Mouse (Mus musculus) liver, embryonic 14.5 days (tissue): ENCODE results near the gene Ptgr2. TPM values are rescaled to one million over a fixed set of nuclear protein-coding genes. Genes with fewer than 3 reads are reported as not detected.
A peak's percentile ranks its signal among the peaks of the same experiment; 100 is the strongest.

Experiments
- ATAC-seq: fragments of 200-750 bp; cut with Nextera tagmentation; 2 replicates; pipeline ENCODE4 v1.8.0; 2017; ENCODE audit warnings: moderate number of reproducible peaks, mild to moderate bottlenecking, moderate library complexity; ENCODE audit not compliant: insufficient read depth
- DNase-seq, 3 experiments: peaks; one replicate each; pipeline ENCODE4 v3.0.0-alpha.2; 2012 to 2013; ENCODE audit warnings: low read depth in 3 of 3, low spot score in 3 of 3
- H3K27ac ChIP-seq: fragments of 300-500 bp; sonication (generic); 2 replicates; pipeline ENCODE4 v1.5.1; 2014; ENCODE audit warnings: moderate library complexity, mild to moderate bottlenecking, control low read depth, inconsistent platforms
- H3K27me3 ChIP-seq: fragments of 300-500 bp; sonication (generic); 2 replicates; pipeline ENCODE4 v1.6.1; 2014; ENCODE audit warnings: mild to moderate bottlenecking, low read length, moderate library complexity; ENCODE audit not compliant: control insufficient read depth, insufficient read depth
- H3K36me3 ChIP-seq: fragments of 300-500 bp; sonication (generic); replicated peaks from 2 replicates; pipeline ENCODE4 v1.6.1; 2014; ENCODE audit warnings: low read depth; ENCODE audit not compliant: control insufficient read depth, insufficient read depth
- H3K4me1 ChIP-seq, 2 experiments: fragments of 200-500 bp in 1 of 2; fragments of 300-500 bp in 1 of 2; sonication (generic) in 1 of 2; replicated peaks; 2 replicates each; pipeline ENCODE4 v1.6.1; 2012 to 2014; ENCODE audit warnings: antibody characterized with exemption in 1 of 2, inconsistent platforms in 1 of 2, low read length in 1 of 2; ENCODE audit not compliant: control insufficient read depth in 2 of 2, insufficient read depth in 2 of 2
- H3K4me2 ChIP-seq: fragments of 300-500 bp; sonication (generic); 2 replicates; pipeline ENCODE4 v1.6.1; 2014; ENCODE audit warnings: low read depth, mild to moderate bottlenecking, control low read depth, moderate library complexity
- H3K4me3 ChIP-seq, 2 experiments: fragments of 200-500 bp in 1 of 2; fragments of 300-500 bp in 1 of 2; sonication (generic) in 1 of 2; 2 replicates each; pipeline ENCODE4 v1.5.1; 2012 to 2014; ENCODE audit warnings: low read depth in 2 of 2, low read length in 2 of 2, mild to moderate bottlenecking in 2 of 2, control low read depth in 1 of 2, inconsistent platforms in 1 of 2, moderate library complexity in 1 of 2; ENCODE audit not compliant: insufficient read depth in 1 of 2
- H3K9ac ChIP-seq: fragments of 300-500 bp; sonication (generic); replicated peaks from 2 replicates; pipeline ENCODE4 v1.6.1; 2014; ENCODE audit warnings: mild to moderate bottlenecking, control low read depth, moderate library complexity
- H3K9me3 ChIP-seq: fragments of 300-500 bp; sonication (generic); 2 replicates; pipeline ENCODE4 v1.6.1; 2016; ENCODE audit warnings: low read length, mixed read lengths; ENCODE audit not compliant: control insufficient read depth
- CTCF ChIP-seq: IDR thresholded peaks from 2 replicates; pipeline ENCODE4 v1.5.1; 2016; ENCODE audit warnings: antibody characterized with exemption, low read depth, control low read depth
- EP300 ChIP-seq: IDR thresholded peaks from 2 replicates; pipeline ENCODE4 v1.6.1; 2016; ENCODE audit warnings: antibody characterized with exemption, low read depth
- WGBS: fragments of 180-500 bp; shearing (Covaris S2); extraction: QIAGEN DNeasy Blood & Tissue Kit; methylation state at CpG from one replicate; pipeline ENCODE4 v1.1.7; 2014; ENCODE audit not compliant: insufficient replicate concordance; 5-methylcytosine and 5-hydroxymethylcytosine counted together
- polyA plus RNA-seq, 2 experiments: library from polyadenylated mRNA; depleted of rRNA in 1 of 2; stranded (reverse) in 1 of 2; unstranded in 1 of 2; fragments of >200 nt; fragmentation: Nextera tagmentation in 1 of 2; extraction: Ambion mirVana in 1 of 2; gene quantifications; 2 replicates each; pipeline versions ENCODE4 v1.2.1 to v1.2.3; 2012 to 2014

The Ptgr2 gene
- polyA plus RNA-seq, 2 experiments, result 13.3 to 22.9 TPM

DNA sequence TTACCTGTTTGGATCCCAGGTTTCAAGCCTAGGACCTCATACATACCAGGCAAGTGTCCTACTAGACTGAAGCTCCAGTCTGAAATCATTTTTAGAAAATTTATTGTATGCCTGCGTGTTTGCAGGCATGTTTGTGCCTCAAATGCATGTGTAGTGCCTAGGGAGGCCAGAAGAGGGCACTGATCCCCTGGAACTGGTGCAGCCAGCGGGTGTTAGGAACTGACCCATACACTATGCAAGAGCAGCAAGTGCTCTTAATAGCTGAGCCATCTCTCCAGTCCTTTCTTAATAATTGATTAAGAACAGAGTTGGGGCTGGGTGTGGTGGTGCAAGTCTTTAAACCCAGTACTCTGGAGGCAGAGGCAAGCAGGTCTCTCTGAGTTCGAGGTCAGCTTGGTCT, 3.4 kb downstream of the Ptgr2 start:
- peaks cover 15% of the 10 kb centered on the region in 2 experiments for H3K4me1 ChIP-seq
- ATAC-seq (no peak), DNase-seq (peak; percentile 36 to 42 (median 38))
- WGBS, result 63% methylated on average over 3 of the region's 3 CpGs
- H3K4me3 ChIP-seq, result no peak overlapping the region
- peaks cover 9% of the 10 kb centered on the region; the same call in 1 of the 2 replicates for H3K36me3 ChIP-seq
- H3K27ac ChIP-seq, result no peak overlapping the region
- H3K9ac ChIP-seq, result no peak overlapping the region
- no peak overlapping the region for H3K4me2 ChIP-seq
- H3K27me3 ChIP-seq, result no peaks in the 10 kb centered on the region
- TF ChIP-seq EP300 (no peak), CTCF (peak; percentile 92)
- no peaks in the 10 kb centered on the region for H3K9me3 ChIP-seq

DNA sequence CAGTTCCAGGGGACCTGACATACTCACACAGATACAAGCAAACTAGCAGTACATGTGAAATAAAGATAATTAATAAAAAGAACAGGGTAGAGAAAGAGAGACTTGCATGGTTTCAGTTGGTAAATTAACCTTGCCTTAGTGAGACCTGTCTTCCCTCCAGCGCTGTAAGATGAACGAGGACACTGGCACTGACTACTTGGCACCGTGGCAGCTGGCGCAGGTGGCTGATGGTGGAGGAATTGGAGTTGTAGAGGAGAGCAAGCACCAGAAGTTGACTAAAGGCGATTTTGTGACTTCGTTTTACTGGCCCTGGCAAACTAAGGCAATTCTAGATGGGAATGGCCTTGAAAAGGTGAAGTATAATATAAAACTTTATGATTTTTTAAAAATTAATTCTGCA, 12.8 kb downstream of the Ptgr2 start:
- Histone ChIP-seq H3K36me3 (peaks cover 27% of the 10 kb centered on the region), H3K4me1 (peaks cover 5 to 7% of the 10 kb centered on the region in 2 experiments; a peak in 3 of 4 replicates), H3K27me3 (no peaks in the 10 kb centered on the region), H3K9ac (no peak overlapping the region), H3K4me2 (no peak overlapping the region), H3K4me3 (no peak overlapping the region), H3K27ac (no peak overlapping the region), H3K9me3 (no peaks in the 10 kb centered on the region)
- no peak for DNase-seq
- 85% methylated on average over 6 of the region's 6 CpGs for WGBS
- ATAC-seq, result no peak
- no peak for TF ChIP-seq CTCF
- TF ChIP-seq EP300, result no peak

DNA sequence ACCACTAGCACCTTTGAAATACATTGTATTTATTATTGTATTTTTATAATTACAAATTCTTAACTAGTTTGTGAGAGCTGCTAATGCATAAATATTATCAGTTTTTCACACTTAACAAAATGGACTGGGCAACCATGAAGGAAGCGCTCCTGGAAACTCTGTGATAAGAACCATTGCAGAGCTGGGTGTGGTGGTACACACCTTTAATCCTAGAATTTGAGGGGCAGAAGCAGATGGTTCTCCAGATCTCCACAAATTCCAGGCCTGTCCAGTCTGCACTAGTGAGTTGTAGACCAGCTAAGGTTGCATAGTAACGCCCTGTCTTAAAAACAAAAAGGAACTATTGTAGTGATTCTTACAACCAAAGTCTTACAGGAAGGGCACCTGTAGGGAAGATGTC, 14.2 kb downstream of the Ptgr2 start:
- Histone ChIP-seq H3K4me3 (no peak overlapping the region), H3K36me3 (peaks cover 22% of the 10 kb centered on the region), H3K27me3 (no peaks in the 10 kb centered on the region), H3K4me2 (no peak overlapping the region), H3K27ac (no peak overlapping the region), H3K9me3 (no peaks in the 10 kb centered on the region), H3K4me1 (peaks cover 5 to 7% of the 10 kb centered on the region in 2 experiments; a peak in 3 of 4 replicates), H3K9ac (no peak overlapping the region)
- no peak for TF ChIP-seq CTCF
- peak; percentile 50; the same call in 1 of the 2 replicates for TF ChIP-seq EP300
- DNase-seq (peak; percentile 45 to 64 (median 45)), ATAC-seq (peak; percentile 75)
- 79% methylated on average over 2 of the region's 2 CpGs for WGBS

DNA sequence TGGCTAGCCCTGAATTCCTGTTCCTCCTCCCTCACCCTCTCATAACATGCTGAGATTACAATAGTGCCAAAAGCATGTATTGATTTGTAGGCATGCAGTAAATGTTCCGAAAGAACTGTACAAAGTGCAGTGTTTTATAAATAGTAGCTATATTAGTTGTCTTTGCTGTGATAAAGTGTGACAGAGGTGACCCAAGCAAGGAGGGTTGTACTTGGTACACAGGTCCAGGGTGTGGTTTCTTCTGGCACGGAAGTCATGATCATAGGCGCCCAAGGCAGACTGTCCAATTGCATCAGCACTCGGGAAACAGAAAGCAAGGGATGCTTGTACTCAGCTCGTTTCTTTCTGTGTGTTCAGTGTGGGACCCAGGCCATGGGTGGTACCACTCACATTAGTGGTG, 19.1 kb downstream of the Ptgr2 start:
- TF ChIP-seq CTCF (no peak), EP300 (no peak)
- no peak for ATAC-seq
- WGBS, result 76% methylated on average over 5 of the region's 5 CpGs

DNA sequence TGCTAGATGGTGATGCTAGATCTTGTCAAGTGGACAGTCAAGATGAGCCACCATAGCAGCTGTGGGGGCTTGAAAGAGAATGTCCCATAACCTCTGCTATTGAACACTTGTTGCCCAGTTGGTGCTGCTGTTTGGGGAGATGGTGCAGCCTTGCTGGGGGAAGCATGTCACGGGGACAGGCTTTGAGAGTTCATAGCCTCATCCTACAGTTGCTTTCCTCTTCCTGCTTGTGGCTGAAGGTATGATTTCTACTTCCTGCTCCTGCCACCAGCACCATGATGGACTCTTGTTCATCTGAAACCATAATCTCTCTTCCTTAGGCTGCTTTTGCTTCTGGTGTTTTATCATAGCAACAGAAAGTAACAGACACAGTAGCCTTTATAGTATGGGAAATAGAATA, 19.5 kb downstream of the Ptgr2 start:
- TF ChIP-seq CTCF (no peak), EP300 (no peak)
- Histone ChIP-seq H3K9ac (no peak overlapping the region), H3K4me3 (no peak overlapping the region), H3K27ac (no peak overlapping the region), H3K27me3 (no peaks in the 10 kb centered on the region), H3K4me2 (no peak overlapping the region), H3K4me1 (peaks cover 0 to 2% of the 10 kb centered on the region in 2 experiments; a peak in 2 of 4 replicates), H3K9me3 (no peaks in the 10 kb centered on the region), H3K36me3 (peaks cover 29% of the 10 kb centered on the region)
- DNase-seq (no peak), ATAC-seq (no peak)
- WGBS, result 45% methylated on average over 1 of the region's 1 CpGs

More for the DNA sequence above, 19.1 kb downstream of the Ptgr2 start:
- no peaks in the 10 kb centered on the region for H3K27me3 ChIP-seq
- H3K9ac ChIP-seq, result no peak overlapping the region
- DNase-seq, result no peak
- peaks cover 29% of the 10 kb centered on the region for H3K36me3 ChIP-seq
- no peaks in the 10 kb centered on the region for H3K9me3 ChIP-seq
- H3K27ac ChIP-seq, result no peak overlapping the region
- H3K4me1 ChIP-seq, result peaks cover 2 to 6% of the 10 kb centered on the region in 2 experiments; a peak in 3 of 4 replicates
- no peak overlapping the region for H3K4me3 ChIP-seq
- H3K4me2 ChIP-seq, result no peak overlapping the region
